ENCODE assay signal across 8 mouse cellular contexts in the genomic region with DNA sequence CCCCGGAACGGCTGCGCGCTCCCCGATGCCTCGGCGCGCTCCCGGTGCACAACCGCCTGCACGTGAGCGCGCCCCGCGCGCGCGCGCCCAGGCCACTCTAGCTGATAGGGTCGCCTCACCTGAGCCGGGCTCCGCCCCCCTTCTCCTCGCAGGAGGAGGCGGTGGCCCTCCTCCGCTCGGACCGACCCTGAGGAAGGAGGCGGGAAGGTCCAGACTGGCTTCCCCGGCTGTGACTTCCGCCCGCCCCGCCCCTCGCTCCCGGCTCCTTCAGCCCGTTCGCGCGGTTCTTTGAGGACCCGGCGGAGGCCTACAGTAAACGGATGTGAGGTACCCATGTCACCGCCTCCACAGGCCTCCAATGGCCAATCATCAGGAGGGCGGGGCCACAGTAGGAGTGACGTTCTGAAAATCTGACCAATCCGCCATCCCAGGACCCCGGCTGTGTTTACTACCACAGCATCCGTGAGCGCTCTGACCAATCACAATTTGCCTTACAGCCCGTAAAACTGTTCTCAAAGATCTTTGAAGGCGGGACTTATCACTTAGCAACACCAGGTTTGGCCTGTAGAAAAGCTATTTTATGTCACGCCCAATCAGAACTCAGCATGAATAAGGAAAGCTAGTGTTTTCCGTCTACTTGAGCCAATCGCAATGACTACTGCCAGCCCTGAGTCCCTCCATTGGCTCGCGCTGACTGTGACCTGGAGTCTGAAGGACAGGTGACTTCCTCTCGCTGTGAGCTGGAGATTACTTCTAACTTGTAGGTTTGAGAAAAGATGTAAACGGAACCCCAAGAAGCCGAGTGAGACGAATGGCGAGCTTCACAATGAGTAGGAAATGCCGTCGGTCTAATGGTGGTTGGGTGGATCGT. TPM values are rescaled to one million over a fixed set of nuclear protein-coding genes. Genes with fewer than 3 reads are reported as not detected.
DNase-seq lines count a peak whose midpoint lies in the region; ATAC-seq lines count a peak whose summit lies in the region.

Gene Zbtb5, minus strand, starts transcription at position 308 of the 871 bp plus-strand sequence.

- H3K27ac ChIP-seq in lung, embryonic 16.5 days (ENCODE audit: low read length), result peak within 1 kb of the TSS; percentile 95

- peak within 1 kb of the TSS; percentile 81 for H3K9ac ChIP-seq in lung, embryonic 16.5 days (ENCODE audit: low read length)

- H3K27me3 ChIP-seq in lung, embryonic 16.5 days (ENCODE audit: control insufficient read depth, insufficient read depth, low read depth, low read length), result no peaks in the 10 kb centered on the region

- H3K9me3 ChIP-seq in lung, embryonic 16.5 days (ENCODE audit: control insufficient read depth, low read length), result no peaks in the 10 kb centered on the region

- DNase-seq in MEL-GATA-1-ER (ENCODE audit: extremely low read depth, low read depth), result peak; percentile 100
- peak; percentile 100 for DNase-seq in cerebellum, adult 8-10 months
- peak; percentile 100 for DNase-seq in forelimb bud, embryonic 11.5 days (ENCODE audit: low read depth, low spot score)
- DNase-seq in layer of hippocampus, adult 9-10 months (ENCODE audit: low spot score), result peak; percentile 100
- DNase-seq in ovary, postnatal 10 days (ENCODE audit: low spot score), result peak; percentile 91
- DNase-seq in thymus, postnatal 10 days (ENCODE audit: low spot score in 2 of 2), result peak; percentile 98 to 100

- H3K4me1 ChIP-seq in lung, embryonic 16.5 days (replicated peaks; ENCODE audit: control insufficient read depth, insufficient read depth, low read length), result peaks cover 20% of the 10 kb centered on the region

- peak within 1 kb of the TSS; percentile 75 for H3K4me3 ChIP-seq in lung, embryonic 16.5 days (ENCODE audit: low read length)

- H3K36me3 ChIP-seq in lung, embryonic 16.5 days (ENCODE audit: control insufficient read depth, insufficient read depth, low read length), result no peaks in the 10 kb centered on the region

- H3K4me2 ChIP-seq in lung, embryonic 16.5 days (ENCODE audit: low read depth, low read length), result peak within 1 kb of the TSS; percentile 83

- peak; percentile 90 to 92 for ATAC-seq in hematopoietic stem cell, adult 5-6 weeks (replicated peaks in 1 of 2; ENCODE audit: insufficient read depth in 1 of 2, low FRiP score in 2 of 2, low TSS enrichment in 1 of 2, low read depth in 1 of 2, poor library complexity in 2 of 2, severe bottlenecking in 2 of 2)
- ATAC-seq in lung, embryonic 16.5 days (ENCODE audit: low read depth), result peak; percentile 98

- 0% methylated on average over 51 of the region's 63 CpGs for WGBS in lung, embryonic 16.5 days

RNA-seq across cellular contexts. Expression of gene Zbtb5, which starts in this region (rescaled TPM):
- 12.5 and 13.6 TPM in 2 replicates for total RNA-seq in hematopoietic stem cell, adult 5-6 weeks (2017)
- polyA plus RNA-seq in lung, embryonic 16.5 days (2015; fragmentation: Nextera tagmentation; extraction: Ambion mirVana), result 19.2 and 19.5 TPM in 2 replicates

Comparison
In these comparisons a context has a peak if more than half of its experiments do, and no peak if none do; other contexts are left out.
1. Peak in every context shown above with its lines: DNase-seq, ATAC-seq, H3K4me3 ChIP-seq and H3K27ac ChIP-seq.